Mouse (Mus musculus) intestine, embryonic 14.5 days (tissue): Measurements from ENCODE around the gene Fam19a2. TPM values are rescaled to one million over a fixed set of nuclear protein-coding genes. Genes with fewer than 3 reads are reported as not detected.

Experiments used
- ATAC-seq: fragments of 200-750 bp; cut with Nextera tagmentation; replicated peaks from 2 replicates; pipeline ENCODE4 v1.8.0; 2017; ENCODE audit warnings: low read depth, moderate number of reproducible peaks, moderate TSS enrichment, moderate library complexity; ENCODE audit not compliant: low FRiP score, low TSS enrichment
- DNase-seq: peaks from one replicate; pipeline ENCODE4 v3.0.0-alpha.2; 2018; ENCODE audit warnings: low spot score
- H3K27ac ChIP-seq: fragments of 300-500 bp; sonication (generic); 2 replicates; pipeline ENCODE4 v1.5.1; 2014; ENCODE audit warnings: low read depth, mild to moderate bottlenecking, control low read depth
- H3K27me3 ChIP-seq: fragments of 300-500 bp; sonication (generic); replicated peaks from 2 replicates; pipeline ENCODE4 v1.6.1; 2014; ENCODE audit warnings: low read length, control low read depth; ENCODE audit not compliant: control insufficient read depth, insufficient read depth
- H3K36me3 ChIP-seq: fragments of 300-500 bp; sonication (generic); 2 replicates; pipeline ENCODE4 v1.6.1; 2014; ENCODE audit warnings: low read length, control low read depth; ENCODE audit not compliant: control insufficient read depth, insufficient read depth
- H3K4me1 ChIP-seq: fragments of 300-500 bp; sonication (generic); replicated peaks from 2 replicates; pipeline ENCODE4 v1.6.1; 2014; ENCODE audit warnings: low read length, control low read depth, mixed read lengths; ENCODE audit not compliant: control insufficient read depth, insufficient read depth
- H3K4me2 ChIP-seq: fragments of 300-500 bp; sonication (generic); 2 replicates; pipeline ENCODE4 v1.6.1; 2014; ENCODE audit warnings: low read length
- H3K4me3 ChIP-seq: fragments of 300-500 bp; sonication (generic); 2 replicates; pipeline ENCODE4 v1.5.1; 2014; ENCODE audit warnings: low read depth, low read length, control low read depth, mixed read lengths
- H3K9ac ChIP-seq: fragments of 300-500 bp; sonication (generic); 2 replicates; pipeline ENCODE4 v1.6.1; 2014; ENCODE audit warnings: mild to moderate bottlenecking, low read length
- H3K9me3 ChIP-seq: fragments of 300-500 bp; sonication (generic); 2 replicates; pipeline ENCODE4 v1.6.1; 2016; ENCODE audit warnings: low read length, control low read depth; ENCODE audit not compliant: control insufficient read depth
- WGBS: fragments of 180-500 bp; shearing (Covaris S2); extraction: QIAGEN DNeasy Blood & Tissue Kit; methylation state at CpG from one replicate; pipeline ENCODE4 v1.1.7; 2014; 5-methylcytosine and 5-hydroxymethylcytosine counted together
- polyA plus RNA-seq: library from polyadenylated mRNA; unstranded; fragments of >200 nt; fragmentation: Nextera tagmentation; extraction: Ambion mirVana; gene quantifications from 2 replicates; pipeline ENCODE4 v1.2.1, GENCODE M21; 2014

The Fam19a2 gene
- polyA plus RNA-seq, 1 experiment from 2014 or later, result 2.8 TPM

- Histone ChIP-seq H3K4me1 (no peaks in the 10 kb centered on the region), H3K36me3 (no peaks in the 10 kb centered on the region), H3K9me3 (no peaks in the 10 kb centered on the region), H3K9ac (no peak overlapping the region), H3K27ac (no peak overlapping the region), H3K4me2 (no peak overlapping the region), H3K4me3 (no peak overlapping the region), H3K27me3 (no peaks in the 10 kb centered on the region)
- ATAC-seq (no peak), DNase-seq (no peak)
- WGBS, result 73% methylated on average over 4 of the region's 4 CpGs
Measured at GRCm38 (mm10) chr10:123536143-123536542, 272.3 kb downstream of the Fam19a2 start.

GRCm38 (mm10) chr10:123548391-123548790, 284.6 kb downstream of the Fam19a2 start:
- no peaks in the 10 kb centered on the region for H3K9me3 ChIP-seq
- H3K36me3 ChIP-seq, result no peaks in the 10 kb centered on the region
- no peak overlapping the region for H3K4me2 ChIP-seq
- DNase-seq, result no peak
- WGBS, result 78% methylated on average over 6 of the region's 6 CpGs
- no peak overlapping the region for H3K9ac ChIP-seq
- H3K4me3 ChIP-seq, result no peak overlapping the region
- H3K27ac ChIP-seq, result no peak overlapping the region
- H3K27me3 ChIP-seq, result no peaks in the 10 kb centered on the region
- no peak for ATAC-seq
- H3K4me1 ChIP-seq, result no peaks in the 10 kb centered on the region

GRCm38 (mm10) chr10:123567677-123568076, 303.9 kb downstream of the Fam19a2 start:
- Histone ChIP-seq H3K36me3 (no peaks in the 10 kb centered on the region), H3K4me2 (no peak overlapping the region), H3K9ac (no peak overlapping the region), H3K4me3 (no peak overlapping the region), H3K27me3 (no peaks in the 10 kb centered on the region), H3K4me1 (0 out of 2 replicates have a peak, but pooled peaks cover 6% of the 10 kb centered on the region), H3K27ac (no peak overlapping the region), H3K9me3 (no peaks in the 10 kb centered on the region)
- no peak for ATAC-seq
- DNase-seq, result no peak
- WGBS, result 85% methylated on average over 1 of the region's 1 CpGs

GRCm38 (mm10) chr10:123570616-123571188, 306.9 kb downstream of the Fam19a2 start:
- Histone ChIP-seq H3K9ac (no peak overlapping the region), H3K9me3 (no peaks in the 10 kb centered on the region), H3K27ac (no peak overlapping the region), H3K4me1 (0 out of 2 replicates have a peak, but pooled peaks cover 6% of the 10 kb centered on the region), H3K27me3 (no peaks in the 10 kb centered on the region), H3K4me2 (no peak overlapping the region), H3K4me3 (no peak overlapping the region), H3K36me3 (no peaks in the 10 kb centered on the region)
- DNase-seq, result no peak
- no peak for ATAC-seq
- WGBS, result 51% methylated on average over 10 of the region's 10 CpGs

GRCm38 (mm10) chr10:123572342-123573070, 308.7 kb downstream of the Fam19a2 start:
- Histone ChIP-seq H3K4me2 (no peak overlapping the region), H3K4me1 (0 out of 2 replicates have a peak, but pooled peaks cover 5% of the 10 kb centered on the region), H3K27ac (no peak overlapping the region), H3K9me3 (no peaks in the 10 kb centered on the region), H3K27me3 (no peaks in the 10 kb centered on the region), H3K4me3 (no peak overlapping the region), H3K36me3 (no peaks in the 10 kb centered on the region), H3K9ac (no peak overlapping the region)
- ATAC-seq (no peak), DNase-seq (no peak)
- WGBS, result 73% methylated on average over 7 of the region's 7 CpGs

GRCm38 (mm10) chr10:123577823-123578222, 314.0 kb downstream of the Fam19a2 start:
- Histone ChIP-seq H3K9me3 (no peaks in the 10 kb centered on the region), H3K4me2 (no peak overlapping the region), H3K36me3 (no peaks in the 10 kb centered on the region), H3K27me3 (no peaks in the 10 kb centered on the region), H3K9ac (no peak overlapping the region), H3K27ac (no peak overlapping the region), H3K4me3 (no peak overlapping the region), H3K4me1 (no peaks in the 10 kb centered on the region)
- DNase-seq (no peak), ATAC-seq (no peak)
- WGBS, result 67% methylated on average over 4 of the region's 4 CpGs

GRCm38 (mm10) chr10:123579012-123579411, 315.2 kb downstream of the Fam19a2 start:
- Histone ChIP-seq H3K9me3 (no peaks in the 10 kb centered on the region), H3K27ac (no peak overlapping the region), H3K4me3 (no peak overlapping the region), H3K4me2 (no peak overlapping the region), H3K27me3 (no peaks in the 10 kb centered on the region), H3K9ac (no peak overlapping the region), H3K36me3 (no peaks in the 10 kb centered on the region), H3K4me1 (no peaks in the 10 kb centered on the region)
- no peak for ATAC-seq
- 64% methylated on average over 2 of the region's 2 CpGs for WGBS
- no peak for DNase-seq

- no peak overlapping the region for H3K4me2 ChIP-seq
Measured at GRCm38 (mm10) chr10:123595043-123595442, 331.2 kb downstream of the Fam19a2 start.

GRCm38 (mm10) chr10:123597059-123597458, 333.3 kb downstream of the Fam19a2 start:
- DNase-seq, result no peak
- no peaks in the 10 kb centered on the region for H3K9me3 ChIP-seq
- H3K27me3 ChIP-seq, result no peaks in the 10 kb centered on the region
- H3K9ac ChIP-seq, result no peak overlapping the region
- no peak for ATAC-seq
- WGBS, result 86% methylated on average over 3 of the region's 3 CpGs
- no peaks in the 10 kb centered on the region for H3K36me3 ChIP-seq
- no peaks in the 10 kb centered on the region for H3K4me1 ChIP-seq
- H3K4me3 ChIP-seq, result no peak overlapping the region
- no peak overlapping the region for H3K27ac ChIP-seq
- H3K4me2 ChIP-seq, result no peak overlapping the region

More at GRCm38 (mm10) chr10:123595043-123595442, 331.2 kb downstream of the Fam19a2 start:
- no peaks in the 10 kb centered on the region for H3K4me1 ChIP-seq
- H3K4me3 ChIP-seq, result no peak overlapping the region
- H3K9me3 ChIP-seq, result no peaks in the 10 kb centered on the region
- no peak overlapping the region for H3K27ac ChIP-seq
- no peak for DNase-seq
- no peak overlapping the region for H3K9ac ChIP-seq
- ATAC-seq, result no peak
- H3K27me3 ChIP-seq, result no peaks in the 10 kb centered on the region
- no peaks in the 10 kb centered on the region for H3K36me3 ChIP-seq
